Mouse (Mus musculus): ENCODE data around the gene Sh2d7. TPM values are rescaled to one million over a fixed set of nuclear protein-coding genes. Genes with fewer than 3 reads are reported as not detected.

Sh2d7 gene
- total RNA-seq, 4 experiments from 2014 or later = not detected

Other genes starting within 250 kb of the Sh2d7 start
- gene Dmxl2, start 37.4 kb upstream of the Sh2d7 start, total RNA-seq (2022) = 100 to 1,000 TPM; 184 to 220 (median 198) TPM
- 10 to 100 TPM; 22.5 to 25.8 (median 24.4) TPM for gene Cib2, start 21.2 kb downstream of the Sh2d7 start, total RNA-seq (2022)
- 100 to 1,000 TPM; 161 to 184 (median 169) TPM for gene Idh3a, start 47.4 kb downstream of the Sh2d7 start, total RNA-seq (2022)
- gene Acsbg1, start 122.9 kb downstream of the Sh2d7 start, total RNA-seq (2022) = 100 to 1,000 TPM; 101 to 114 (median 106) TPM
- 10 to 100 TPM; 39.8 to 61.1 (median 47.2) TPM for gene Dnaja4, start 159.9 kb downstream of the Sh2d7 start, total RNA-seq (2022)
- 10 to 100 TPM; 56.4 to 59.6 (median 58.4) TPM for gene Wdr61, start 195.5 kb downstream of the Sh2d7 start, total RNA-seq (2022)
- 1 to 10 TPM in 2 of 4 experiments, not detected in 2; 1.0 to 1.3 TPM for gene Crabp1, start 225.8 kb downstream of the Sh2d7 start, total RNA-seq (2022)